Comparison of ENCODE assay signal across 23 mouse cellular contexts in the genomic region with DNA sequence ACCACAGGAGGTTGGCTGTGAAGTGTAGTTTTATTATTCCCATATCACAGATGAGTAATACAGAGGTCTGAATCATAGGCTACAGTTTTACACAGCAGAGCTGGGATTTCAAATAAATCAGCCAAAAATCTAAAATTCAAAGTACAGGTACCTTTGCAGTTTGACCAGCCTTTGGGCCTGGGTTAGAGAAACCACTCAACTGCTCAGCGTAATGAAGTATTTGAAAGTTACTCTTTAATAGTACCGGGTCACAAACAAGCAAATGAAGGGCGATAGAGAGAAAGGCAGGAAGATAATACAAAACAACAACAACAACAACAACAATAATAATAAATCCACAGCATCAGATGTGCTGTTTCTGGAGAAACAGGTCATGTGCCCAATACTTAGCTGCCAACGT.
DNase-seq lines count a peak whose midpoint lies in the region; ATAC-seq and TF ChIP-seq lines count a peak whose summit lies in the region.
"Had no signal": no experiment of that assay in that cellular context is flagged by ENCODE, and none has a peak within 500 bp of the region (broad histone marks: within the 10 kb centered on the region; RNA-seq: fewer than 3 reads in every experiment).

No protein-coding gene starts in this region.

- no peaks in the 10 kb centered on the region for H3K36me3 ChIP-seq in kidney, embryonic 14.5 days (ENCODE audit: control insufficient read depth, insufficient read depth, low read length)
- no peaks in the 10 kb centered on the region for H3K36me3 ChIP-seq in liver, embryonic 13.5 days
- no peaks in the 10 kb centered on the region for H3K36me3 ChIP-seq in liver, embryonic 16.5 days (ENCODE audit: control insufficient read depth, insufficient read depth)
- no peaks in the 10 kb centered on the region for H3K36me3 ChIP-seq in liver, postnatal 0 days (replicated peaks; ENCODE audit: insufficient read depth, low read length)
- H3K36me3 ChIP-seq: embryonic facial prominence, embryonic 13.5 days; embryonic facial prominence, embryonic 15.5 days; forebrain, embryonic 12.5 days had no signal

- ATAC-seq in kidney, embryonic 14.5 days (ENCODE audit: low FRiP score, low TSS enrichment): no peak
- no peak for ATAC-seq in liver, embryonic 13.5 days (ENCODE audit: low read depth)
- ATAC-seq in liver, embryonic 16.5 days (ENCODE audit: low read depth): no peak
- no peak for ATAC-seq in liver, postnatal 0 days
- ATAC-seq: forebrain, embryonic 14.5 days had no signal

- H3K9ac ChIP-seq in kidney, embryonic 14.5 days (ENCODE audit: low read depth, low read length): no peak overlapping the region
- H3K9ac ChIP-seq in liver, embryonic 13.5 days: no peak overlapping the region
- H3K9ac ChIP-seq in liver, embryonic 16.5 days (ENCODE audit: low read depth, low read length): no peak overlapping the region
- H3K9ac ChIP-seq in liver, postnatal 0 days (replicated peaks): no peak overlapping the region
- H3K9ac ChIP-seq: embryonic facial prominence, embryonic 13.5 days; embryonic facial prominence, embryonic 15.5 days; forebrain, embryonic 12.5 days had no signal

- H3K4me1 ChIP-seq in kidney, embryonic 14.5 days (ENCODE audit: control insufficient read depth, insufficient read depth, low read length): peaks cover 4% of the 10 kb centered on the region; the same call in 1 of the 2 replicates
- H3K4me1 ChIP-seq in liver, embryonic 13.5 days (replicated peaks): peaks cover 5% of the 10 kb centered on the region; the same call in 1 of the 2 replicates
- H3K4me1 ChIP-seq in liver, embryonic 16.5 days (ENCODE audit: control insufficient read depth, low read depth, low read length): peaks cover 3% of the 10 kb centered on the region; the same call in 1 of the 2 replicates
- H3K4me1 ChIP-seq in liver, postnatal 0 days (ENCODE audit: insufficient read depth): peaks cover 3% of the 10 kb centered on the region; the same call in 1 of the 2 replicates

- H3K4me2 ChIP-seq in kidney, embryonic 14.5 days (replicated peaks; ENCODE audit: low read depth, low read length): no peak overlapping the region
- H3K4me2 ChIP-seq in liver, embryonic 13.5 days: no peak overlapping the region
- no peak overlapping the region for H3K4me2 ChIP-seq in liver, embryonic 16.5 days (ENCODE audit: low read depth, low read length)
- H3K4me2 ChIP-seq in liver, postnatal 0 days (ENCODE audit: low read depth, low read length): no peak overlapping the region
- H3K4me2 ChIP-seq: embryonic facial prominence, embryonic 13.5 days; embryonic facial prominence, embryonic 15.5 days; forebrain, embryonic 12.5 days had no signal

- H3K27me3 ChIP-seq in kidney, embryonic 14.5 days (ENCODE audit: control insufficient read depth, insufficient read depth, low read length): no peaks in the 10 kb centered on the region
- H3K27me3 ChIP-seq in liver, embryonic 13.5 days: no peaks in the 10 kb centered on the region
- H3K27me3 ChIP-seq in liver, embryonic 16.5 days (ENCODE audit: control insufficient read depth, insufficient read depth, low read depth, low read length): no peaks in the 10 kb centered on the region
- no peaks in the 10 kb centered on the region for H3K27me3 ChIP-seq in liver, postnatal 0 days (ENCODE audit: insufficient read depth, low read length)
- H3K27me3 ChIP-seq: forebrain, embryonic 12.5 days had no signal

- no peak overlapping the region for H3K27ac ChIP-seq in kidney, embryonic 14.5 days (ENCODE audit: low read depth, low read length)
- peak overlapping the region; percentile 63 for H3K27ac ChIP-seq in liver, embryonic 13.5 days
- peak overlapping the region; percentile 72 for H3K27ac ChIP-seq in liver, embryonic 16.5 days (ENCODE audit: low read length)
- H3K27ac ChIP-seq in liver, postnatal 0 days (ENCODE audit: low read depth): peak overlapping the region; percentile 88
- H3K27ac ChIP-seq: embryonic facial prominence, embryonic 13.5 days; embryonic facial prominence, embryonic 15.5 days; forebrain, embryonic 10.5 days; forebrain, embryonic 12.5 days had no signal

- no peak for TF ChIP-seq CTCF in liver, postnatal 0 days (IDR thresholded peaks at IDR 0.05; ENCODE audit: low read depth)

- no peak for TF ChIP-seq EP300 in liver, postnatal 0 days (IDR thresholded peaks at IDR 0.05; ENCODE audit: low read depth)

- no peaks in the 10 kb centered on the region for H3K9me3 ChIP-seq in kidney, embryonic 14.5 days (ENCODE audit: control insufficient read depth, low read length)
- H3K9me3 ChIP-seq in liver, embryonic 13.5 days (replicated peaks): no peaks in the 10 kb centered on the region
- H3K9me3 ChIP-seq in liver, embryonic 16.5 days (replicated peaks; ENCODE audit: control insufficient read depth, low read length): no peaks in the 10 kb centered on the region
- H3K9me3 ChIP-seq in liver, postnatal 0 days (ENCODE audit: low read length): no peaks in the 10 kb centered on the region
- H3K9me3 ChIP-seq: embryonic facial prominence, embryonic 13.5 days; embryonic facial prominence, embryonic 15.5 days; forebrain, embryonic 10.5 days; forebrain, embryonic 12.5 days had no signal

- 94% methylated on average over 4 of the region's 4 CpGs for WGBS in kidney, embryonic 14.5 days
- WGBS in liver, embryonic 13.5 days (ENCODE audit: insufficient replicate concordance): 76% methylated on average over 4 of the region's 4 CpGs
- 70% methylated on average over 4 of the region's 4 CpGs for whole genome bisulfite sequencing in liver, embryonic 16.5 days (ENCODE audit: insufficient replicate concordance)
- WGBS in liver, postnatal 0 days (ENCODE audit: insufficient replicate concordance): 83% methylated on average over 4 of the region's 4 CpGs

- no peak overlapping the region for H3K4me3 ChIP-seq in kidney, embryonic 14.5 days (ENCODE audit: low read length)
- H3K4me3 ChIP-seq in liver, embryonic 13.5 days (replicated peaks): no peak overlapping the region
- no peak overlapping the region for H3K4me3 ChIP-seq in liver, embryonic 16.5 days (ENCODE audit: low read depth, low read length)
- H3K4me3 ChIP-seq in liver, postnatal 0 days (ENCODE audit: low read depth, low read length): no peak overlapping the region
- H3K4me3 ChIP-seq: embryonic facial prominence, embryonic 13.5 days; embryonic facial prominence, embryonic 15.5 days; erythroblast, embryonic 14.5 days; forebrain, embryonic 10.5 days; forebrain, embryonic 12.5 days had no signal

- peak; percentile 71 for DNase-seq in kidney, adult 9 months
- no peak for DNase-seq in liver, embryonic 13.5 days
- DNase-seq in liver: no peak
- DNase-seq in liver, postnatal 0 days: no peak
- no peak for DNase-seq in layer of hippocampus, postnatal 10 days (ENCODE audit: low spot score in 2 of 2)
- DNase-seq: adrenal gland, adult 2 months; adrenal gland, postnatal 10 days; adrenal gland, postnatal 25 days; cerebellum, adult 11 months; cerebellum, adult 18-20 months; cerebellum, adult 8-10 months; cerebellum, adult 9-11 months; cerebellum, postnatal 14 days; cerebellum, postnatal 36 days; embryo, embryonic 11 days had no signal
